Mouse (Mus musculus): ENCODE results near the gene Ppp1r13b.

Ppp1r13b gene

GRCm38 (mm10) chr12:111820708-111821107 is 87.2 kb downstream of the Ppp1r13b start:
- no peak for DNase-seq

DNA sequence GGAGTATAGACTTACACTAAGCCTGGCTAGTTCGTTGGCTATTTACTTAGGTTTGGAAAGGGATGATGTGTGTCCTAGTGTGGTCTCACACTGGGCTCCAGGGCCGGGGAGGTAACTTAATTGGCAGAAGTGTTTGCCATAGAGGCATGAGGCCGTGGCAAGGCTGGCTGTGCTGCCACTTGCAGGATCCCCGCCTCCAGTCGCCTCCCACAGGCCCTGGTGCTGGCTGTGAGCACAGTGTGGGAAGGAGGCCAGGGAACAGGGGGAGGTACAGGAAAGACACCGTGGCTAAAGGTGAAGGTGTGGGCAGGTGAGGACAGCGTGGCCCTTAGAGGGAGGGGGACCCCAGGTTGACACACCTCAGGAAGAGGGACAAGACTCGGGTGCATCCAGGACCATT is 88.0 kb downstream of the Ppp1r13b start:
- DNase-seq, result no peak

DNA sequence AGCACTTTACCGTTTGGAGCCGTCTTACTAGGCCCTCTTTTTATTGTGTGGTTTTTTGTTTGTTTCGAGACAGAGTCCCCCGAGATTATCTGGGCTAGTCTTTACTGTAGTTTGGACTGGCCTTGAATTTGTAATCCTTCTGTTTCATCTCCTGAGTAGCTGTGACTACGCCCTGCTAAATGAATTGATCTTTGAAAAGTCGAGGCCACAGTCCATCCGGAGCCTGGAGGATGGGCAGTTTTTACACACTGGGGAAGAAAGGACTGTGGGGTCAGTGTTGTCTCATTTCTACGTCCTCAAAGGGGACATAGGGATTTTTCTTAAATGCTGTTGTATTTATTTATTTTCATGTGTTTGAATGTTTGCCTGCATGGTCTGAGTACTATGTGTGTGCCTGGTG is 89.9 kb downstream of the Ppp1r13b start:
- DNase-seq, result no peak

DNA sequence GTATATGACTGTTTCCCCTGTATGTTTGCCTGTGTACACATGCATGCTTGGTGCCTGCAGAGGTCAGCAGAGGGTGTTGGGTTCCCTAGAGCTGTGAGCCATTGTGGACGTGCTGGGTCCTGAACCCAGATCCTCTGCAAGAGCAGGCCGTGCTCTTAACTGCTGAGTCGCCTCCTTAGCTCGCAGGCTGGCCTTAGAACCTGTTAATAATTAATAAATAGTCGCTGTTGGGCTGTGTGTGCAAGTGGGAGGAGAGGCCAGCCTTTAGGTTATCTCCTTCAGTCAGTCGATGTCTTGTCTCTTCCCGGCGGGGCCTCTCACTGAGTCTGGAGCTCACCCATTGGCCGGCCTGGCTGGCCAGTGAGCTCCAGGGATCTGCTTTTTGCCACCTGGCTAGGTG is 90.9 kb downstream of the Ppp1r13b start:
- no peak for DNase-seq

DNA sequence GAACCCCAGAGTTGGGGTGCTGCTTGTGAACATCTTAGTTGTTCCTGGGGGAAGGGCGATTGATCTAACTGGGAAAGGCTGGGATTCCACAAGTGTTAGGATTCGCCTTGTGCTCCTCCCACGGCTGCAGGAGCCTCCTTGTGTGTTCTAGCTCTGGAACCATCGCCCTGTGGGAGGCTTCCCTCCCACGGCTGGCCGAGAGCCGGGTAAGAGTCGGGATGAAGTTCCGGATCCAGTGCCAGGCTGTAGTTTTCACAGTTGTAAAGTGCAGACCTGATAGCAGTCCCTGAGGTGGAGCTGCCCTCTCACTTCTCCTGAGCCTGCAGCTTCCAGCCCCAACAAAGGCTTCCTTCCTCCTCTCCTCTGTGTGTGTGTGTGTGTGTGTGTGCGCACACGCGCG is 91.4 kb downstream of the Ppp1r13b start:
- peak; percentile 36 for DNase-seq

GRCm38 (mm10) chr12:111814769-111815762 is 92.8 kb downstream of the Ppp1r13b start:
- no peak for DNase-seq

DNA sequence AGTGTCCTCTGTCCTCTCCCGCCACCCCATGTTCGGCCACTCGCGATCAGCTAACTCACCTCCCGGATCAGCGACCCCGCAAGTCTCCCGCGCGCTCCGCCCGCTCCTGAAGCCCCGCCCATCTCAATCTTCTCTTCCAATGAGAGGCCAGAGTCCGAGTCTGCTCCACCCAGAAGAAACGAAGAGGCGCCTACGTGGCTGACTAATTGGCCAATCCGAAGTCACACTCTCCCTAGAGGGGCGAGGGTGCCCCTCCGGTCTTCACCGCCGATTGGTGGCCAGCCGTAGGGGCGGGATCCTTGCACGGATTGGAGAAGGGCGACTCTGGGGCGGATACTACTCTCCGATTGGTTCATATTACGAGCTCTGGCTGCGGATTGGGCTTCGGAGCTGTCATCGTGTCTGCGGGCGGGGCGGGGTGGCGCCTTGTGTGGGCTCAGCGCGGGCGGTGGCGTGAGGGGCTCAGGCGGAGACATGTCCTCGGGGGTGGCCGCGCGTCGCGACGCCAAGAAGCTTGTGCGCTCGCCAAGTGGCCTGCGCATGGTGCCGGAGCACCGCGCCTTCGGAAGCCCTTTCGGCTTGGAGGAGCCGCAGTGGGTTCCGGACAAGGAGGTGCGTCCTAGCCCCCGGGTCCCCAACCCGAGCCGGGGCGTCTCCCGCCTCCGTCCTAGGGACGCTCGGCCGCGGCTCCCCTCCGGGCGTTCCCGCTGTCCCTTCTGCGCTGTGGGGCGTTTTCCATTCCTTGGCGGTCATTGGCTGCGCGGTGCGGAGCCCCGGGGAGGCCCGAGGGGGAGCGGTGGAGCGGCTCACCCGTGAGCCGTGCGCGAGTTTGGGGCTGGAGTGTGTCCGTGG is 93.9 kb downstream of the Ppp1r13b start, which contains the start of the genes Xrcc3 and Zfyve21:
TSS of gene Xrcc3 (minus strand) at position 108 of the 852 bp plus-strand sequence.
TSS of gene Zfyve21 (plus strand) at position 405 of the 852 bp plus-strand sequence.
- DNase-seq, result peak; percentile 95

DNA sequence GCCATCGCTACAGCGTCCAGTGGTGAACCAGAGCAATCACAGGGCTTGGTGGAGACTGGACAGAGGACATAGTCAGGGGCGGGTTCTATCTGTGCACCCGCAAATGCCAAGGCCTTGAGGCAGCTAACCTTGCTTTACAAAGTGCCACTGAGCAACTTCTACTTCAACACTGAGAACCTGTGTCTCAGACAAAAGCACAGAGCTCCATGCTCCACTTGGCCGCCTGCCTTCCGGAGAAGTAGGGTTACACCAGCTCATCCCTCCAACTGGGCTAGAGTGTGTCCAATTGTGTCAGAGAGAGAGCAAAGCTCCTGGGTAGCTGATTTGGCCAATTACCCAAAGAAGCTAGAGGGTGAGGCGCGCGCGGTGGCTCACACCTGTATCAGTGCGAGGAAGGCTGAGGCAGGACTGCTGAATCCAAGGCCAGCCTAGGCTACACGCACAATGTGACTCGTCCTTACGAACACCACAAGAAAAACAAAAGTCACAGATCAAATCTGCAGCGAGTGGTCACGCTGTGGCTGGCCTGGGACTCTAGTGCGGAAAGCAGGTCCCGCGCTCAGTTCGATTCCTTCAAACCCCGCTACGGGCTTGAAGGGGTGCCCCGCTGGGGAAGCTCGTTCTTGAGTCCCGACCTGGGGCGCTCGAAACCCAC is 94.7 kb downstream of the Ppp1r13b start:
- DNase-seq, result no peak

DNA sequence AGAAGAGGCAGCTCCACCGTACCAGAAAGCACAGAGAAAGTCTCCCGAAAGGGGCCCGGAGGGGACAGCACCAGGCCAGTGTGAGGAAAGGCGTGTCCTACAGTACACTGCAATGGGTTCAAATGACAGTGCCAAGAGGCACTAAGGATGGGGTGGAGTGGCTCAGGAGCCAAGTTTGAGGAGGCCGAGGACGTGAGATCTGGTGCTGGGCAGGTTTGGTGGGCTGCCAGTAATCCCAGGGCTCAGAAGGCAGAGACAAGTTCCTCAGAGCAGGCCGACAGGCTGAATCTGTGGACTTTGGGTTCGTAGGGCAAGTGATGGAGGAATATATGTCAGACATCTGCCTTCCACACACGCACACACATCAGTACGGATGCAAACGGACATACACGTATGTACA is 95.3 kb downstream of the Ppp1r13b start:
- no peak for DNase-seq

GRCm38 (mm10) chr12:111812075-111812474 is 95.8 kb downstream of the Ppp1r13b start:
- DNase-seq, result no peak

GRCm38 (mm10) chr12:111809762-111810161 is 98.1 kb downstream of the Ppp1r13b start:
- DNase-seq, result peak; percentile 82

- no peak for DNase-seq
Measured at GRCm38 (mm10) chr12:111808775-111809174, 99.1 kb downstream of the Ppp1r13b start.

DNA sequence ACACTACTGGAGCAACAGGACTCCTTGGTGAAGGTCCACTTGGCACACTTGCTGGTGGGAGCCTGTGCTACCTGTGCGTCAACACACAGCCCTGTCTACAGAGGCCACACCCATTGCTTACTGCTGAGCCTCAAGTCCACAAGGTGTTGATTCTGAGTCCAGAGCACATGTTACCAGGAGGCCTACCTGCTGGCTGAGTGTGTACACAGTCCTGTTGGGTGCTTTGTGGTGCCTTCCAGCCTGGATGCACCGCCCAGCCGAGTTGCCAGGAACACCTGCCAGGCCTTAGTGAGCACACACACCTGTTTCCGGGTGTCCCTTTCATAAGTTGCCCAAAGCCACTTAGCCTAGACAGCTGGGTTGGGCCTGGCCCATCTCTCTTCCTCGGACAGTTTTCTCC is 104.4 kb downstream of the Ppp1r13b start:
- DNase-seq, result no peak

DNA sequence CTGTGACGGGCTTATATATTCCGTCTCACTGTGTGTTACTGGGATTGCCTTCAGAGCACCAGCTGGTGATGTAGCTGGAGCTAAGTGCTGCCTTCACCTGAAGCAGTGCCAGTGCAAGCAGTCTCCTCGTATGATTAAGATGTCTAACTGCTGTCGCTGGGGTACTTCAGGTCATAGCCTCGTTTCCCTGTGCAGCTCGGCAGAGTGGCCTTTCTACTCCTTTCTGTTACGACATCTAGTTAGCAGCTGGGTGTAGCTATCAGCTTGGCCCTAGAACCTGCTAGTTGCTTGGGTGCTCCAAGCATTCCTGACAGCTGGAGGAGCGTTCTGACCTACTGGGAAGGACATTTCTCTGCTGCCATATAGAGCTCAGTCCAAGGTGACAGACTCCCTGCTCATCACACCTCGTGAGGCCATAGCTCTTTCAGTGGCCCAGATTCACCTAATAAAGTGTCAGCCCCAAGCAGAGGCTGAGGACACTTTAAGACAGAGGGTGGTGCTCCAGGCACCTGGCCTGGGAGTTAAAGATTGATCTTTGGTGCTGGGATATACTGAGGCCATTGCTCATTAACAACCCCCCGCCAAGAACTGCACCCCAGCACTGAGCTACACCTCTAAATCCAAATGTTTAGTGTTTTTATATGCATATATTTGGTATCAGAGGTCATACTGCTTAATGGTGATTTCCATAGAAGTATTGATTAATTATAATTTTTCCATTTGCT is 107.3 kb downstream of the Ppp1r13b start:
- no peak for DNase-seq

DNA sequence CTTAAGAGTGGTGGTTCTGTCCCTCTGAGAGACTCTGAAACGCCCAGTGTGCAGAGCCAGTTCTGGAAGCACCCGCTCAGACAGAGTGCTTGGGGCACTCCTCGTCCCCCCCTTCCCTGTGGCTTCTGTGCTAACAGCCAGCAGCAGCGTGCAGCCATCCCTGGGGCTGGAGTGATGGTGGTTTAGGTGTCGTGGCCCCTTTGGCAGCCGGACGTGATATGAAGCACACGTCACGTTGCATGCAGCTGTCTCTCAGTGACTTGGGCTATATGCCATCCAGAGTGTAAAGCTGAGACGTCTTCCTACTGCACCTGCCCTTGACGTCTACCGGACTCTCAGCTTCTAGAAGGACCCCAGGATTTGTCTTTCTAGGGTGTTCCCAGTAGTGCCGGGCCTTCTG is 109.4 kb downstream of the Ppp1r13b start:
- no peak for DNase-seq

- no peak for DNase-seq
Measured at GRCm38 (mm10) chr12:111797251-111797650, 110.7 kb downstream of the Ppp1r13b start.

GRCm38 (mm10) chr12:111795180-111795895 is 112.6 kb downstream of the Ppp1r13b start:
- no peak for DNase-seq

DNA sequence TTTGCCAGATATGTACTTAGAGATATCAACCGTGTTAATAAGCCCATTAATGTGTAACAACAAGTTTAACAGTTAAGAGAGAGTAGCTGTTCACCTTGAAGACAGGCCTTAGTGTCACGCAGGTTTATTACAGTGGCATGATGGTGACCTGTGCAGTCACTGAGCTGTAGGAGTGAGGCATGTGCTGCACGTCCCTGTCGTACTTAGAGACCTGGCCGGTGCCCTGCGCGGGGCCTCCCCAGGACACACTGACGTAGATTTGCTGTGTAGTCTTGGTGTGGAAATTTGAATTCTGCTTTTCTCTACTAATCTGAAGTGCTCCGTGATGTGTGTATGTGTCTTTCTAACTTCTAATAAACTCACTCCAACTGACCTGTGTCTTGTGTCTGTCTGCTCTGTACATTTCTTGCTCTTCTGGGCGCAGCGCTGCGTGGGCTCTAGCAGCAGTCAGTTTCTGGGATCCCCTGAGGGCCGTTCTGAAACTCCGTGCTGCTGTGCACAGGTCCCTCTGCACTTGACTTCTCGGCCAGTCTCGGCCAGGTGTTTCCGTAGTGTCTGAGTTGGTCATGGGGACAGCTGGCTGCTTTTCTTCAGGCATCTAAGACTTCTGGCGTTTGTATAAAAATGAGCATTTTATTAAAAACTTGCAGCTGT is 113.3 kb downstream of the Ppp1r13b start:
- DNase-seq, result no peak

DNA sequence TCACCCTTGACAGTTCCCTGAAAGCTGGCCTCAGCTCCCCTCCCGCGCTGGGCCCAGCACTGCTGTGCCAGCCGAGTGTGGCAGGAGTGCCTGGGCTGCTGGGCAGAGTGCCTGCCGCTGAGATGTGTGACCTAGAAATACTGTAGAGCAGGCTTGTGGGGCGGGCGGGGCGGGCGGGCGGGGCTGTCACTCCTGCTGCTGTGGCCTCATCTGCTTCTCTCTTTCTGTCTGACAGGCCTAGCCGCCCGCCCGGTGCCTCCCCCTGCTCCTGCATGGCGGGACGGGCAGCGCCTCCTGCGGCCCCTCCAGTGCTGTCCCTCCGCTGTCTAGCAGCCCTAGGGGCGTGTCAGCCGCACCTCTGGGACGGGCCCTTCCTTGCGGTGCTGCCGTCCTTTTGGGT is 113.8 kb downstream of the Ppp1r13b start:
- no peak for DNase-seq

DNA sequence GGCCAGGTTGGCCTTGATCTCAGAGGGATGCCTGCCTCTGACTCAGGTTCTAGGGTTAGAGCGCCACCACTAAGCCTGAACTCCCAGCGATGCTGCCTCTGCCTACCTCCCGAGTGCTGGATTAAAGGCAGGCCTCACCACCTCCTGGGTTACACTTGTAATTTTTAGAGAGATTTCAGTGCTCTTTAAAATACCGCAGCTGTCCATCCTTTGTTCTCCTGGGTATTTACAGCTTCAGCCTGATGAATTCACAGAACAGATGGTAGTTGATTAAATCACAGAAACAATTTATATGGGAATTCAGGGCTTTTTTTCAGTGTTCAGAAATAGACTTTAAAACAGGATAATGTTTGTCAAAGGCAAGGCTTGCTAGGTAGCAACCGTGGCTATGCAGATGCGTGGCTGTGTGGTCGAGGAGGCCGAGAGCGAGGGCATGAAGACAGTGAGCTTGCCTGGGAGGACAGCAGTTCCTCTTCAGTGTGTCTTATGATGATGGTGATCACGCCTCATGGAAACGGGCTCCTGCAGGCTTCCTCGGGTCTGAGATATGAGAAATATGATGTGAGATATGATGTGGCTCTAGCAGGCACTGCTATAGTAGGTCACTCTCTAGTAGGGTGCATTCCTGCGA is 116.3 kb downstream of the Ppp1r13b start:
- no peak for DNase-seq

GRCm38 (mm10) chr12:111790631-111791030 is 117.3 kb downstream of the Ppp1r13b start:
- DNase-seq, result no peak

Measured in thymus, postnatal 4 days (tissue).